Mouse (Mus musculus) urinary bladder, postnatal 36 days (tissue): ENCODE measurements at regions not wholly inside any gene's neighbourhood (a gene's known extent, or its start where the extent isn't known, plus 50 kb on each side); places are given as distances from the start of the nearest gene placed in this dataset.

Experiments used
- DNase-seq, 2 experiments: peaks; one replicate each; pipeline ENCODE4 v3.0.0; 2022; ENCODE audit warnings: low spot score in 2 of 2, mixed read lengths in 1 of 2

DNA sequence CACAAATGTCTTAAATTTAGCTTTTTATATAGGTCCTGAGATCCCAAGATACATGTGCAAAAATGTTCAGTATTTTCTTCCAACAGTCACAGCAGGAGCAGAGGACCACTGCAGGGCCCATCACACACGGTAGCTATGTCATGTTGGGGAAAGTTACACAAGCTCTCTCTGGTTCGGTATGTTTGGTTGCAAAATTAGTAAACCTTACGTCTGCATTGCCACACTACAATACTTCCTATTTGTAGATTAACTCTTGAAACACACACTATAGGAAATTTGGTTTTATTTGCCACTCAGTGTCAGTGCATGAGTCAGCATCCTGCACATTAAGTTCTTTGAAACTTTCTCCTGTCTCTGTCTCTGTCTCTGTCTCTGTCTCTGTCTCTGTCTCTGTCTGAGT is 82.0 kb downstream of the Cth start:
- no peak for DNase-seq

DNA sequence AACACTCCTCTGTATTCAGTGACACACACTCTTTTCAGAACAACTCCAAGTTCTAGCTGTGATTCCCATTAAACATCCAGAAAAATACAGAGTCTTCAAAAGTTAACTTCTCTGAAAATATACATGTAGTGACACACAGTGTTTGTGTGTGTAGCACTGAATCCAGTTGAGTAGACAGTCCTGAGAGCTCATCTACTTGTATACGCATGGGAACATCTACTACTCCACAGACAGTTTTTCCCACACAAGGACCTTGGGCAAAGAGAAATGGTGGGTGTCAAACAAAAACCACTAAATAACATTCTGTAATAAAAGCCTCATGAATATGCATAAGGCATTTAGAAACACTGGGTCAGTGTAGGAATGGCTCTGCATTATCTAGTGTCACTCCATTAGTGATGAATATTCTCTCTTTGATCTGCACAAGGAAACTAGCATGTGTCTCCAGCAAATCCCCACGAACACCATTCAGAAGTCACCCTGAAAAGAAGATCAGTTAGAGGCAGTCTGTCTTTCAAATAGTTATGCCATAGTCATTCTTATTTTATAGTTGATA is 83.6 kb downstream of the Cth start:
- no peak for DNase-seq

DNA sequence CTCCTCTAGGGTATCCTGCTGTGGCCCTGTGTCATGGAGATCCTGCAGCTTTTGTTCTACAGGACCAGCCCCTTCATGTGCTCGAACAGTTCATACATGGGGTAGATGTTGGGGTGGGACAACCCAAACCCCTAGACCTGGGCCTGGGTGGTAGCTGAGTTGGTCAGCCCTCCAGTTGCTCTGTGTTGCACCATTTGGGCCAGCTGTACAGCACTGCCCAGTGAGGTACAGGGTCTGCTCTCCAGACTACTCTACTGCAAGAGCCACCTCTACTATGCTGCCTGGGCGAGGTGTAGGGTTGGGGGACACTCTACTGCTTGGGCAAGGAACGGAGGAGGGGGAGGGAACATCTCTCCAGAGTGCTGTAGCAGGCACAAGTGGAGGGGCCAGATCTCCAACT is 120.6 kb downstream of the Cth start:
- no peak for DNase-seq

DNA sequence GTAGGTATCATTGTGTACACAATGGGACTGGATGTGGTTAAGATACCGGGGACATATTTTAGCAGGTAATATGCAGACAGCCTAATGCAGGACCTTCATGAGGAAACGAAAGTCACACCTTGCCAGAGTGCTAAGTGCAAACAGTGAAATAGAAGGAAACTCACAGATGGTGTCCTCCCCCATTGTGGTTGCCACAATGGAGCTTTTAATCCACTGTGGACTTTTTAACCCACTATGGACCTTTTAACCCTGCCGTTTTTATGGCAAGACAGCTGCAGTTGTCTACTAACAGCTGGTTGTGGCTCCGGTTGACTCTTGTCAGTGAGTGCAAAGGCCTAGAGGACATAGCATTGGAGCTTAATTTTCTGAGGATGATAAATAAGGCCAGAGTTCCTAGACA is 121.5 kb downstream of the Cth start:
- no peak for DNase-seq

DNA sequence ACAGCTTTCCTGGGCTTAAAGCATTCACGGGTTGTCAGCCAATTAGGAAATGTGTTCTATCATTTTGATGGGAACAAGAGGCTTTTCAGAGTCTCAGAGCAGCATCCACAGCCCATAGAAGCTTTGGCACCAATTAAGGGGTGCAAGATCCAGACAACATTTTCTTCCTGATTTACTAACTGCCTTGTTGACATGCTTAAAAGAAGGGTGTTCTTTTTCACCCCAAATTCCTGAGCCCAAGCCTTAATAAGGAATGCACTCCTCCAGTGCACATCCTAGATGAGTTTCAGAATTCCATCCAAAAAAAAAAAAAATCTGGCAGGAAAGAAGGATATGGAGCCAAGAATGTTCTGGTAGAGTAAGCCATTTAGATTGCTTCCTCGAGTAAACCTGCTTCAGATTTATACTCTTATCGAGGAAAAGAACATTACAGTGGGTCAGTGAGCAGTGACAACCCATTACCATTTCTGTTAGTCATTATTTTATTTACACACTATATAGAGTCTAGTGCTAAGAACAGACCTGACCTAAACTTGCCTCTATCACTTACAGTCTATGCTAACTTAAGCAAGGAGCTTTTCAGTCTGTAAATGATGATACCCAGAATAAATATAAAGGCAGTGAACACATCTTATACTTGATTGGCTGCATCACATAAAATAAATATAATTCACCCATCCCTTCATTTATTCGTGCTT is 137.2 kb downstream of the Cth start:
- no peak for DNase-seq

DNA sequence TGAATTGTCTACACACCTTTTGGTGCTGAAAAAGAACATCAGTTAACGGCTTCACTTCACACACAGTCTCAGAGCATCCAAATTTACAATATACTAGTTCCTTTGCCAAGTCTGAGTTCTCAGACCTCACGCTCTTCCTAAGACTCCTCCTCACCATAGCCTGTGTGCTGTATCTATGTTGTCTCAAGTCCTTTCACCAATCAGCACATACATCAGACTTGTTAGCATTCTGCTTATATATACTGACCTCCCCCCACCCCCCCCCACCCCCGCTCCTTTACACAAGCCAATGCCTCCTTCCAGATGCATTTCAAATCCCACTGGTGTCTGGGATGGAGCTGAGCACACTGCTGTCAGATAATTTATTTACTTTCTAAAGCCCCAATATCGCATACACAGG is 143.8 kb downstream of the Cth start:
- no peak for DNase-seq

DNA sequence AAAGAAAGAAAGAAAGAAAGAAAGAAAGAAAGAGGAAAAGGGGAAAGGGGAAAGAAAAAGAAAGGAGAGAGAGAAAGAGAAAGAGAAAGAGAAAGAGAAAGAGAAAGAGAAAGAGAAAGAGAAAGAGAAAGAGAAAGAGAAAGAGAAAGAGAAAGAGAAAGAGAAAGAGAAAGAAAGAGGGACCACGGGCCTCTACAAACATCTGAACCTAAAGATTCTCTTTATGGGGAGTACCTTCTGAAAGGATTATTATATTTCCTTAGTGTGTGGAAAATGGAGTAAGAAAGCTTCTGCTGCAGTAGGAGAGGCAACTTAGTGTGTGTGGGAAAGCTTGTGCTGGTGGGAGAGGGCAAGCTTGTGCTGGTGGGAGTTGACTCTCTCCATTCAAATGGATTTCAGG is 147.1 kb downstream of the Cth start:
- DNase-seq = no peak

DNA sequence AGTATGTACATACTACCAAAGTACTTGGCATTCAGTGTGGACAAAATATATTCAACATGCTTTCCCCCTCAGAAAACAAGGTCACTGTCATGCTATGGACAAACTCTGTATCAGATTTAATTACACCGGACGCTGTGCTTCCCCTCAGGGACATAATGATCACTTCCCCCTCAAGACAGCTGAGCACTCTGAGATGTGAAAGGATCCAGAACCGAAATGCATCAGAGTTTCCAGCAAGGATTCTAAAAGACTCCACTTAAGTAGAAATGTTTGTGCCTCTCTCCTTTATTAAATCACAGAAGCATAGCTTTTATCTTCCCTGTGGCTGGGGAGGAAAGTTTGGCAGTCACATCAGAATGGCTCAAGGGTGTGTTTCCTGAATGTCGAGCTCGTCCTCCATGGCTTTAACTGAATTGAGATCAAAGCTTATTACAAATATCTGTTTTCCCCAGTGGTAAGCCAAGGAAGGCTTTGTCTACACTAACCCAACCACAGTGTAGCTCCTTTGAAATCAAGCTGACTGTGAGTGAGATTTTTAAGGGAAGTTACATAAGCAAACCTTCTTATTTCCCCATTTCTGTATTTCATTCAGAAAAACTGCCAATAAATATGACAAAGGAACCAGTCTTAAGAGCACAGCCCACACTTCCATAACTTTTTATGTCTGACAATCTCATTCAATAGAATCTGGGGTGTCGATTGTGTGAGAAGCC is 161.2 kb downstream of the Cth start:
- DNase-seq = no peak

DNA sequence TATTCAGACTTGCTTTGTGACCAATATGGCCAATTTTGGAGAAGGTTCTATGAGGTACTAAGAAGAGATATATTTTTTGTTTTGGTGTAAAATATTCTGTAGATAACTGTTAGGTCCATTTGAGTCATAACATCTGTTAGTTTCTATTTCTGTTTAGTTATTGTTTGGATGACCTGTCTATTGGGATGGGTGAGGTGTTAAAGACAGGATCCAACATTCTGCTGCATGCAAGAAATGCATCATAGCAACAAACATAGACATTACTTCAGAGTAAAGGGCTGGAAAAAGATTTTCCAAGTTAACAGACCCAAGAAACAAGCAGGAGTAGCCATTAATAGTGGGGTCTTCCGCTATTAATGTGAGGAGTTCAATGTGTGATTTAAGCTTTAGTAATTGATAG is 165.0 kb downstream of the Cth start:
- no peak for DNase-seq

DNA sequence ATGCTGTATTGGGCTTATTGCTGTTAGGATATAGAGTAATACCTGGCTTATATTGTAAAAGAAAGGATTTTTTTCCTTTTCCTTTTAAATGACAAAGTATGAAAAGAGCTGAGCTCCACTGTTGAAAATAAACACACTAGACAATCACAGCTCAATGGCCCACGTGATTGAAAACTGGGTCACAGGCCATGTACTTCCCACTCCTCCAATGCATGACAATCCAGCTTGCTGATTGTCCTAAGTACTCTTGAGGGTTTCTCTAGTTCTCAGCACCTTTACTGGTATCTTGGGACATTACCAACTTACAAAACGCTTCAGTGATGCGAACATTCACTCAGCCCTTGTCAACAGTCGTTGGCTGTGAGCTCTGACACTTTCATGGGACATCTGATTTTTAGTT is 170.1 kb downstream of the Cth start:
- no peak for DNase-seq

DNA sequence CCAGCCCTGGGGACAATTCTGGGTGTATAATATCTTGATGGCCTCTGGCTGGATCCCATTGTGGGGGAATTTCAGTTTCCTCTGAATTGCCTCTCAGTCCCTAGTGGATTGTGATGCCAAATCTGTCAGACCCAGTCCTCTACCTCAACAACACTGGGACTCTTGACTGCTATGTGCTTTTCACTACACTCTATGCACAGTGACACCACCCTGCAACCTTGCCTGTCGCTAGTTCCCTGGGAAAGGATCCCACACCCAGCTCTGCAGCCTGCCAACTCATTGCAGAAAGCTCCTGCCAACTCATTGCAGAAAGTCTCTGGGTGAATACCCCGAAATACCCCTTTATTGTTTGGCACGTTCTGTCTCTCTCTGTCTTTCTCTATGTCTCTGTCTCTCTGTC is 174.6 kb downstream of the Cth start:
- no peak for DNase-seq

DNA sequence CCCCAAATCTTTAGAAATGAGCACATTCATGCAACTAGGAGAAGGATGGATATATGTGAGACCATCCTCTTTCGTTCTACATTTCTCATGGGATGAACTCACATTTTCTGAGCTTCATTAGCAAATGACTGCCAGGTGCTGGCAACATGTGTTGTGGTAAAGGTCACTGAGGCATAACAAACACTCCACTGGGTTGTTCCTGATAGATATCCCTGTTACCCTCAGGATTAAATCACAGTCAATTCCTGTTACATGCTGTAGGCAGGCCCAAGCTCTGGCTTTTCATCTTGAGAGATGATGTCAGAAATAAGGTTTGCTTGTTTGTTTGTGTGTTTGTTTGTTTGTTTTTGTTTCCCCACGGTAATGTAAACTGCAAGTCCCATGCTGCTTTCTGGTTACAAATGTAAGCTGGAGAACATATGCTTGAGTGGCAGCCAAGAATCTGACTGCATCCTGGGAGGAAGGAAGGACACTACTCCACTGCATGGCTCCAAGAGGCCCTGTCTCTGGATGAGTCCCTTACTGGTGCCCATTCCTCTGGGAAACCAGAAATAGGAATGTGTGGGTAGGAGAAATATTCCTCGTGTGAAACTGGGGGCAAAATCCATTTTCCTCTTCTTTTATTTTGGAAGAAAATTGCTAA is 176.4 kb downstream of the Cth start:
- DNase-seq = no peak

DNA sequence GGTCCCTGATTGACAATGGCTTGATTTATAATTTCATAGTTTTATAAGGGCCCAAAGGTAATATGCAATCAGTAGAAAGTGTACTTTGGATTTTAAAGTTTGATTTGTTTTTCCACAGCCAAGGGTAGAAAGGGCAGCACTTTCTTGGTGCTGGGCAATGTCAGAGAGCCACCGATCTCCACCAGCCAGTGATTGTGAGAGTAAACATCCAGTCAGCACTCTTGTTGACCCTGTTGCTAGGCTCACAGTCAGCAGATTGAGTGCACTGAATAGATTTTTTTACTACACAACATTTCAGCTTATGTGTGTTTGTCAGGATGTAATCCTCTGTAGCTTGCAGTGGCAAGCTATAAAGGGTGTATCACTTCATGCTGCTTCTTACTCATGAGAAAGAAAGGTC is 176.3 kb downstream of the Ptger3 start:
- DNase-seq = no peak

DNA sequence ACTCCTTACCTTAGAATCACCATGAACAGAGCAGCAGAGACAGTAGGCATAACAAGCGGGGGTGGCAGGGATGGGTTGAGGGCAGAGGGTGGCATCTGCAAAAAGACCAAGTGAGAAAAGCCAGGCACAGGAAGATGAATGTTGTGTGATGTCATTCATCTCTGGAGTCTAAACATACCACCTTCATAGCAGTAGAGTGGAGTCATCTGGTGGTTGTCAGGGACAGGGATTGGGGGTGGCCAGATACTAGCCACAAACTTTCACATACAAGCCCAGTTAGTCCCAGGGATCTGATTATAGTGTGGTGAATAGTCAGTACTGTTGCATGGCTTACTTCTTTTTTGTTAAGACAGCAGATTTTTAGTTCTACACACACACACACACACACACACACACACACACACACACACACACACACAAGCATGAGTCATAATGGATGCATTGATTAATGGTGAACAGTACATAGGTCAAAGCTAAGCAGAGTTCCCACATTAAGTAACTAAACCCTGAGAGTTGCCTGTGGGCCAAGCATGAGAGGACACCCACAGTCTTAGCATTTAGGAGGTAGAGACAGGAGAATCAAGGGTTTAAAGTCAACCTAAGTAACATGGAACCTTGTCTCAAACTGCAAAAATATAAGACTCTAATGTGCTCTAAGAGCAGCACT is 173.1 kb downstream of the Ptger3 start:
- no peak for DNase-seq

DNA sequence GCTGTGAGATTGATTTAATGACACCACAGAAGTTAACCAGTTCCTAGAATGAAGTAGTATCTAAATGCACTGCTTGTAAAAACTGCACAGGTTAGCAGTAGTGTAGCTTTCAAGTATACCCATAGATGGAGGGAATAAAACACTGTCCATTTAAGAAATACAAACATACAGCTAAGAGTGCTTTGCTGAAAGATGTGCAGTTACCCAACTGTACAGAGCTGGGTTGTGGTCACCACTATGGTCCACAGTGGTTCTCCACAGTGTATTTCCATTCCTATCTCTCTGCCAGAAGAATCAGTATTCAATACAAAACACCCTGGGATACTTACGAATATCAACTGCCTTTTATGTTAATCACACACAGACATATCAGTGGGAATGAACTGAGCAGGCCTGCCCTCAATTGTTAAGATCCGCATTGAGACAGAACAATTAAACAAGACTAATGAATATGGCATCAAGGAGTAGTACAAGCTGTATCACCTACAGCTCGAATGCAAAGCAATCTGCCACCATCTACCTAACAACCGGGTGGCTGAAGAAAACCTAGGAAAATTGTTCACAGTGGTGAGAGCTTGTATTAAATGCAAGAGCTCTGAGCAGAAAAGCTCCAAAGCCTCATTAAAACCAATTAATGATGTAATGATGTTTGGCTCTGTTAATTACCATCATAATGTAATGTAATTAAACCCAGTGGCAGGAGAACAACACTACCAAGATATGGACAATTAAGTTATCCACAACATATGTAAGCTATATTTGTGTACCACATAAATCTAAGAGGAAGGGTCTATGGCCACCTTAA is 165.6 kb downstream of the Ptger3 start:
- no peak for DNase-seq

DNA sequence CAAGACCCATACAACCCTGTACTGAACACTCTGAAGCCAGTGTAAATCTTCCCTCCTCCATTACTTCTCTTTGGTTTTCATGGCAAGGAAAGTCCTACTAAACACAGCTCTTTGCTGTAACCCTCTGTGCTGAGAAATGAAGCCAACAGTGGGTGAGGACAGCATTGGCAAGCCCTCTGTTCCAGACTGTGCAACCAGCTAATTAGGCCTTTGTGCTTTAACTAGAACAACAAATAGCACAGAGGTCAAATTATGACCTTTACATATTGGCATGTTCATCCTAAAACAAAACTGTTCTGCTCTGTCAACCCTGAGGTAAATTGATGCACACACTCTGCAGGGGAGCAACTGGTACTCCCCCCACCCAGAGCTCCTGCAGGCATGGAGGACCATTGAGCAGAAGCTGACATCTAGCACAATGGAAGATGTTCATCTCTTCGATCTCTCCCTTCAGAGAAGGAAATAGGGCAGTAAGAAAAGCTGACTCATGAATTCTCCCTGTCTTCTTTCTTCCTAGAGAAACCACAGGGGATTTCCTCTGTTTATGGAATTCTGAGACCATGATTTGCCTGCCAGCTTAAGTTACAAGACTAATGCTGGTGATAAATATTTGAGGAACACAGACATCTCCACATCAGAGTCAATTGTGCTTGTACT is 163.1 kb downstream of the Ptger3 start:
- DNase-seq = no peak

DNA sequence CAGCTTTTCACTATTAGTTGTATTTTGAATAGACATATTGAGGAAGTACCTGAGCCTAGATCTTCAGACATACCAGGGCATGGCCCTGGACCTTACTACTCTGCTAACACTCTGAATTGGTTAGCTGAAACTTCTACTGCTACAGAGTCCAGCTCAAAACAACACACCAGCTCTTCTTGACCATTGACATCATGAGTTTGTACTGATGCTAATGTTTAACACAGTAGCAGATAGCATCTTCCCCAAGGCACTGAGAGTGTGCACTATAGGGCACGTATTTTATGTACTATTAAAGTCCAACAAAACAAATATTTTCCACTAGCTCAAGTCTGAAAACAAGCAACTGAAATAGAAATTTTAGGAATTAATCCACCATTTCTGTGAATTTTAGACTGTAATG is 157.8 kb downstream of the Ptger3 start:
- no peak for DNase-seq

DNA sequence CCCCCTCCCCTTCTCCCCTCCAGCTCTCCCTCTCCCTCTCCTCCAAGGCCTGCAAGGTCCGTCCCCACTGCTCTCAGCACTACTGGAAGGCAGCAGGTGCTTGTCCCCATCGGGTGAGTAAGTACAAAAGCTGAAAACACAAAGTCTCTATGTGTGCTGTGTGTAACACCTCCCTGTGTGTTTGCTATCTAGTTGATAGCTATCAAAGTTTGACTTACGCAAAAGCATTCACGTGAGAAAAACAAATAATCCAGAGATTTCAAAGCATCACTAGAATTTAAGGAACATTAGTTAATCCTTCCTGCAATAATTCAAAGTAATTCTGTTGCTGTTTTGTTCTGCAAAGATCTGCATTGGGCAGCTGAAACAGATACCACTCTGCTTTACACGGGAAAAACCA is 156.5 kb downstream of the Ptger3 start:
- no peak for DNase-seq

DNA sequence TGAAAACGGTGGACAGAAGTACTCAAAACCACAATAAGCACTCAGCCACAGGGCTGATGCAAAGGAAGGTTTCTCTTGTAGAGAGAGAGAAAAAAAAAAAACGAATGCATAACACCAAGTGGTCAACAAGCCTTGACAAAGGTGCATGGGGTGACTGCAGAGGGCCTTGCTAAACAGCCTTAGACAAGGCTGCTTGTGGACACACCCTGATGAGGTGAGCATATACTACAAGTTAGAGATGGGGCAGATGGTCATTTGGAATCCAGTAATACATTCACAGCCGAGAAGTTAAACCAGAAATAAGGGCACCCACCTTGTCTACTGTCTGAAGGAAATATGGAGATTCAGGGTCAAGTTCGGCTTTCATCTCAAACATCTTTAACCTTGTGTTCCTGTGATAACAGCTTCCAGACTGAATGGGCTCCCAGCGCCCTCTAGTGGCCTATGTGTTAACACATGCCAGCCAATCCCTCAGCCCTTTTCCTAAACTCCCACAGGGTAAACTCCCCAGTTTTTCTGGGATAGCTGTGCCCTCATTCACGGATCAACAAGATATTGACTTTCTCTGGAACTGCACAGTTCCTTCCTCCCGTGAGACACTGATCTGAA is 150.7 kb downstream of the Ptger3 start:
- DNase-seq = peak; percentile 64 to 66

DNA sequence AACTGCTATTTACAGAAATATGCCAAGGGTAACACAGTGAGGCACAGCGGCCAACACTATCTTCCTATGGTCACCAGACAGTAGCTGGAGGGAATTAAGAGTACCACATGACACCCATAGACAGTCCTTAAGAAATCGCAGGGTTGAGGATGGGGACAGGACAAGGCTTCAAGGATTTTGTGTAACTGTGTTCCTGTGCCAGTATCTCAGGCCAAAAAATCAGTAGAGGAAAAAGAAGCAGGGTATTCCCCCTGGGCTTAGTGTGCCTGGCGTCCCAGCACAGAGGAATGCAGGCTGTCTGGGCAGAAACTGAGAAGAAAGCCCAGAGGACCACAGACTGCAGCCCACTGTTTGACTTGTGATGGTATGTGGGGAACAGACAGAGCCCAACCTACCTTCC is 147.3 kb downstream of the Ptger3 start:
- DNase-seq = peak in 1 of 2 experiments; percentile 12
